Mouse (Mus musculus) bone marrow, adult 2 months (tissue): ENCODE data around the gene Thap2.

Source experiments
- CTCF ChIP-seq: fragments of 200-500 bp; IDR thresholded peaks from 2 replicates; pipeline ENCODE4 v1.5.1; 2011; ENCODE audit warnings: low read length, control low read depth; ENCODE audit not compliant: control insufficient read depth, insufficient read depth
- POLR2A ChIP-seq: fragments of 200-500 bp; IDR thresholded peaks from 2 replicates; pipeline ENCODE4 v1.6.1; 2011; ENCODE audit warnings: low read depth, mild to moderate bottlenecking, control low read depth, low read length, borderline replicate concordance; ENCODE audit not compliant: control insufficient read depth

DNA sequence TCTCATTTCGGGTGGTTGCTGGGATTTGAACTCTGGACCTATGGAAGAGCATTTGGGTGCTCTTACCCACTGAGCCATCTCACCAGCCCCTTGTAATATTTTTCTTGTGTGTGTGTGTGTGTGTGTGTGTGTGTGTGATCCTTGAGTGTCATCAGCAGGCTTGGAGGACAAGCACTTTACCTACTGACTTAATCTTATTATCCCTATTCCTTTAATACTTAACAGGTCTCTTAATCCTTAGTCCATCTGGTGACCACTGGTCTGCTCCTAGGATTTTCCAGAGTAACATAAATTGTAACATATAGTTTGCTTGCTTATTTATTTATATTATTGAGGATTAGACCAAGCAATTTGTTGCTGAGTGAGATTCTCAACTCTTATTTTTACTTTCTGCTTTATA lies 7.7 kb upstream of the Thap2 start:
- TF ChIP-seq CTCF (no peak), POLR2A (no peak)
